Mouse (Mus musculus) erythroblast, embryonic 14.5 days (primary cell): ENCODE measurements around the gene Scrn1.

ENCODE experiments used
- GATA1 ChIP-seq: IDR thresholded peaks from 2 replicates; pipeline ENCODE4 v1.6.1; 2012; ENCODE audit warnings: low read length, inconsistent platforms, mixed read lengths
- TAL1 ChIP-seq: IDR thresholded peaks from 3 replicates; pipeline ENCODE4 v1.6.1; 2012; ENCODE audit warnings: low read length, inconsistent platforms, mixed read lengths

DNA sequence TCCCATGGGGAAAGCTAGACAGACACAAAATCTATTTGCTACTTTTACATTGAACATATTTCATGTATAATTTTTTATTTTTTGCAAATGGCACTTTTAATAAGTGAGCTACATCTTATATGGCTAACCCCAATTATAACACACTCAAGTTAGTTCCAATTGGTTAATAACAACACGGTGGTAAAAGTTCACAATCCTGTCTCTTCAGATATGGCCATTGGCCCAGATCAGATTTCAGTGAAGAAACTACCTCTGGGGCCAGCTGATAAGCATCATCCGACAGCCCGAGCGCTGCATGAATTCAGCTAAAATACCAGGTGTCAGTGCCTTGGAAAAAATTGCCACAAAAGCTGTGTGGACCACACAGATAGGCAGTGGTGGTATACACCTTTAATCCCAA, 21.4 kb upstream of the Scrn1 start:
- TF ChIP-seq GATA1 (no peak), TAL1 (no peak)
